8 mouse cellular contexts compared by ENCODE assay signal in genomic region chr7:35056436-35056864, GRCm38 (mm10). TPM values are rescaled to one million over a fixed set of nuclear protein-coding genes. Genes with fewer than 3 reads are reported as not detected.
DNase-seq lines count a peak whose midpoint lies in the region; ATAC-seq lines count a peak whose summit lies in the region.

Gene Cebpg, minus strand, starts transcription at chr7:35056573.

- H3K4me2 ChIP-seq in midbrain, embryonic 11.5 days, result peak within 1 kb of the TSS; percentile 89

- peak; percentile 98 for DNase-seq in adrenal gland, postnatal 14 days
- DNase-seq in embryonic facial prominence, embryonic 10.5 days (ENCODE audit: low spot score), result peak; percentile 96
- DNase-seq in kidney, adult 11 months, result peak; percentile 97
- DNase-seq in left cerebral cortex, postnatal 4 days, result peak; percentile 95
- DNase-seq in midbrain, embryonic 11.5 days (ENCODE audit: low spot score, missing footprints), result peak; percentile 100
- peak; percentile 96 for DNase-seq in right cerebral cortex, postnatal 4 days
- DNase-seq in yolk sac, embryonic 10.5 days (ENCODE audit: low spot score), result peak; percentile 95

- WGBS in embryonic facial prominence, embryonic 10.5 days, result under 1% methylated on average over 52 of the region's 53 CpGs
- under 1% methylated on average over 44 of the region's 53 CpGs for WGBS in midbrain, embryonic 11.5 days

- peak; percentile 91 for ATAC-seq in granulocyte monocyte progenitor cell, adult 5-6 weeks (replicated peaks; ENCODE audit: poor library complexity, severe bottlenecking)
- peak; percentile 98 for ATAC-seq in midbrain, embryonic 11.5 days (ENCODE audit: low FRiP score)

- H3K27ac ChIP-seq in embryonic facial prominence, embryonic 10.5 days (replicated peaks), result peak within 1 kb of the TSS; percentile 97
- H3K27ac ChIP-seq in midbrain, embryonic 11.5 days (ENCODE audit: low read depth, low read length), result peak within 1 kb of the TSS; percentile 33

- no peaks in the 10 kb centered on the region; the same call in 1 of the 2 replicates for H3K9me3 ChIP-seq in embryonic facial prominence, embryonic 10.5 days
- no peaks in the 10 kb centered on the region for H3K9me3 ChIP-seq in midbrain, embryonic 11.5 days (ENCODE audit: control insufficient read depth, low read length)

- H3K36me3 ChIP-seq in embryonic facial prominence, embryonic 10.5 days (replicated peaks), result peaks cover 6% of the 10 kb centered on the region; the same call in 1 of the 2 replicates
- H3K36me3 ChIP-seq in midbrain, embryonic 11.5 days (ENCODE audit: control insufficient read depth, insufficient read depth, low read length), result no peaks in the 10 kb centered on the region

- intact Hi-C loops in left cerebral cortex, postnatal 4 days (cut with DNase I), result no loop called here

- peaks cover 26% of the 10 kb centered on the region for H3K4me1 ChIP-seq in embryonic facial prominence, embryonic 10.5 days
- peaks cover 12% of the 10 kb centered on the region for H3K4me1 ChIP-seq in midbrain, embryonic 11.5 days (ENCODE audit: control insufficient read depth, insufficient read depth, low read length)

- H3K9ac ChIP-seq in midbrain, embryonic 11.5 days (ENCODE audit: low read length), result peak within 1 kb of the TSS; percentile 93

- no peaks in the 10 kb centered on the region for H3K27me3 ChIP-seq in embryonic facial prominence, embryonic 10.5 days (replicated peaks; ENCODE audit: low read depth, poor library complexity, severe bottlenecking)
- H3K27me3 ChIP-seq in midbrain, embryonic 11.5 days (ENCODE audit: control insufficient read depth, insufficient read depth, low read length), result no peaks in the 10 kb centered on the region; the same call in 1 of the 2 replicates

- peak within 1 kb of the TSS; percentile 97 for H3K4me3 ChIP-seq in embryonic facial prominence, embryonic 10.5 days
- peak within 1 kb of the TSS; percentile 70 for H3K4me3 ChIP-seq in midbrain, embryonic 11.5 days (ENCODE audit: low read depth, low read length)

RNA-seq across cellular contexts. Expression of gene Cebpg, which starts in this region (rescaled TPM):
- 52.4 and 53.7 TPM in 2 replicates for total RNA-seq in adrenal gland, postnatal 14 days (2021)
- 42.9 and 46.8 TPM in 2 replicates for polyA plus RNA-seq in embryonic facial prominence, embryonic 10.5 days (2016; fragmentation: Nextera tagmentation; extraction: Ambion mirVana)
- total RNA-seq in granulocyte monocyte progenitor cell, adult 5-6 weeks (2014; fragmentation: Nextera tagmentation), result 21.3 TPM in 2 replicates
- total RNA-seq in granulocyte monocyte progenitor cell, adult 5-6 weeks (2017), result 22.5 and 26.3 TPM in 2 replicates
- total RNA-seq in left cerebral cortex, postnatal 4 days (2021), result 10 to 100 TPM; 26.4 to 27.4 TPM
- 36.2 and 37.7 TPM in 2 replicates for polyA plus RNA-seq in midbrain, embryonic 11.5 days (2014; fragmentation: Nextera tagmentation; extraction: Ambion mirVana)

Comparison
In these comparisons a context has a peak if more than half of its experiments do, and no peak if none do; other contexts are left out.
1. Peak in every context shown above with its lines: DNase-seq, ATAC-seq, H3K4me3 ChIP-seq and H3K27ac ChIP-seq.